Mouse (Mus musculus) G1E (cell line): ENCODE data around the gene Fam189a1. TPM values are rescaled to one million over a fixed set of nuclear protein-coding genes. Genes with fewer than 3 reads are reported as not detected.

Experiments used
- ATAC-seq: 2 replicates; pipeline ENCODE4 v1.8.0; 2016; ENCODE audit warnings: mild to moderate bottlenecking; ENCODE audit not compliant: insufficient number of reproducible peaks, poor library complexity, low FRiP score, severe bottlenecking; ENCODE audit errors: extremely low read depth
- DNase-seq: peaks from one replicate; pipeline ENCODE4 v3.0.0; 2012; ENCODE audit warnings: low spot score
- H3K27me3 ChIP-seq: 2 replicates; pipeline ENCODE4 v1.6.1; 2012; ENCODE audit warnings: mild to moderate bottlenecking, low read length, inconsistent platforms; ENCODE audit not compliant: insufficient read depth
- H3K36me3 ChIP-seq: replicated peaks from 2 replicates; pipeline ENCODE3; 2012; ENCODE audit warnings: mild to moderate bottlenecking, inconsistent platforms
- H3K4me1 ChIP-seq: 2 replicates; pipeline ENCODE4 v1.6.1; 2012; ENCODE audit warnings: low read depth, low read length, inconsistent platforms, mixed read lengths; ENCODE audit not compliant: insufficient read depth
- H3K4me3 ChIP-seq: 2 replicates; pipeline ENCODE4 v1.5.1; 2012; ENCODE audit warnings: low read depth, mild to moderate bottlenecking, inconsistent platforms, low read length, moderate library complexity, mixed read lengths
- H3K9me3 ChIP-seq: replicated peaks from 2 replicates; pipeline ENCODE4 v1.6.1; 2012; ENCODE audit warnings: inconsistent platforms
- CTCF ChIP-seq: IDR thresholded peaks from 2 replicates; pipeline ENCODE4 v1.5.1; 2012; ENCODE audit warnings: low read depth, low read length, inconsistent platforms, mixed read lengths
- GATA1 ChIP-seq: IDR thresholded peaks from 2 replicates; pipeline ENCODE4 v1.6.1; 2012; ENCODE audit warnings: borderline replicate concordance, low read length, inconsistent platforms, mixed read lengths
- GATA2 ChIP-seq: IDR thresholded peaks from 2 replicates; pipeline ENCODE4 v1.6.1; 2012; ENCODE audit warnings: low read depth, low read length, inconsistent platforms, borderline replicate concordance
- POLR2AphosphoS5 ChIP-seq: IDR thresholded peaks from 2 replicates; pipeline ENCODE4 v1.6.1; 2012; ENCODE audit warnings: low read depth, low read length, inconsistent platforms; ENCODE audit not compliant: insufficient replicate concordance
- TAL1 ChIP-seq: conservative IDR thresholded peaks from 2 replicates; pipeline ENCODE4 v1.6.1; 2012; ENCODE audit warnings: low read depth, low read length, inconsistent platforms, mixed read lengths
- polyA plus RNA-seq: library from polyadenylated mRNA; stranded (reverse); fragments of >175 nt; gene quantifications from 2 replicates; pipeline ENCODE4 v1.2.3, GENCODE M21; 2012
- total RNA-seq, 2 experiments: library from RNA; stranded (forward) in 1 of 2; stranded (reverse) in 1 of 2; fragments of 200-1000 nt in 1 of 2; fragments of >200 nt in 1 of 2; fragmentation: Nextera tagmentation in 1 of 2; gene quantifications; 2 replicates each; pipeline ENCODE4 v1.2.3; 2014 to 2017

Gene Fam189a1
- total and polyA plus RNA-seq, 3 experiments = 0.16 TPM; not detected in 2

- Histone ChIP-seq H3K27me3 (no peaks in the 10 kb centered on the region), H3K36me3 (no peaks in the 10 kb centered on the region), H3K4me3 (no peak overlapping the region), H3K4me1 (no peaks in the 10 kb centered on the region), H3K9me3 (no peaks in the 10 kb centered on the region)
- ATAC-seq = no peak
- TF ChIP-seq GATA1 = no peak
- no peak for TF ChIP-seq TAL1
- no peak for TF ChIP-seq POLR2AphosphoS5
- TF ChIP-seq GATA2 = no peak
- TF ChIP-seq CTCF = no peak
- DNase-seq = no peak
These were observed 212.2 kb downstream of the Fam189a1 start for GRCm38 (mm10) chr7:64944175-64944574.

- Histone ChIP-seq H3K4me1 (no peaks in the 10 kb centered on the region), H3K27me3 (no peaks in the 10 kb centered on the region), H3K36me3 (no peaks in the 10 kb centered on the region), H3K4me3 (no peak overlapping the region), H3K9me3 (no peaks in the 10 kb centered on the region)
- DNase-seq (no peak), ATAC-seq (no peak)
- TF ChIP-seq GATA2 = no peak
These were observed 219.4 kb downstream of the Fam189a1 start for GRCm38 (mm10) chr7:64936927-64937326.

- TF ChIP-seq CTCF (no peak), TAL1 (no peak), GATA1 (no peak), POLR2AphosphoS5 (no peak), GATA2 (no peak)
- no peaks in the 10 kb centered on the region for H3K27me3 ChIP-seq
- no peaks in the 10 kb centered on the region for H3K9me3 ChIP-seq
- ATAC-seq = no peak
- DNase-seq = no peak
- no peak overlapping the region for H3K4me3 ChIP-seq
- H3K36me3 ChIP-seq = no peaks in the 10 kb centered on the region
- H3K4me1 ChIP-seq = no peaks in the 10 kb centered on the region
These were observed 222.3 kb downstream of the Fam189a1 start for GRCm38 (mm10) chr7:64934115-64934514.

GRCm38 (mm10) chr7:64930980-64931379 is 225.4 kb downstream of the Fam189a1 start:
- Histone ChIP-seq H3K36me3 (no peaks in the 10 kb centered on the region), H3K4me1 (no peaks in the 10 kb centered on the region), H3K27me3 (no peaks in the 10 kb centered on the region; the same call in 1 of the 2 replicates), H3K4me3 (no peak overlapping the region), H3K9me3 (no peaks in the 10 kb centered on the region)
- DNase-seq (no peak), ATAC-seq (no peak)
- TF ChIP-seq CTCF (no peak), TAL1 (no peak), GATA2 (no peak)

GRCm38 (mm10) chr7:64923918-64924317 is 232.5 kb downstream of the Fam189a1 start:
- no peaks in the 10 kb centered on the region; the same call in 1 of the 2 replicates for H3K27me3 ChIP-seq
- no peak for TF ChIP-seq GATA2
- TF ChIP-seq TAL1 = no peak
- TF ChIP-seq GATA1 = no peak
- TF ChIP-seq POLR2AphosphoS5 = no peak
- TF ChIP-seq CTCF = no peak
- ATAC-seq = no peak

GRCm38 (mm10) chr7:64921189-64921588 is 235.2 kb downstream of the Fam189a1 start:
- TF ChIP-seq CTCF = no peak
- no peak for TF ChIP-seq GATA1
- TF ChIP-seq TAL1 = no peak
- no peak for TF ChIP-seq POLR2AphosphoS5
- TF ChIP-seq GATA2 = no peak
- DNase-seq (no peak), ATAC-seq (no peak)
- Histone ChIP-seq H3K9me3 (no peaks in the 10 kb centered on the region), H3K27me3 (no peaks in the 10 kb centered on the region), H3K4me1 (no peaks in the 10 kb centered on the region), H3K36me3 (no peaks in the 10 kb centered on the region), H3K4me3 (no peak overlapping the region)

More at GRCm38 (mm10) chr7:64923918-64924317, 232.5 kb downstream of the Fam189a1 start:
- H3K4me3 ChIP-seq = no peak overlapping the region
- no peaks in the 10 kb centered on the region for H3K9me3 ChIP-seq
- H3K36me3 ChIP-seq = no peaks in the 10 kb centered on the region
- DNase-seq = no peak
- no peaks in the 10 kb centered on the region for H3K4me1 ChIP-seq

- Histone ChIP-seq H3K36me3 (no peaks in the 10 kb centered on the region), H3K9me3 (no peaks in the 10 kb centered on the region), H3K4me1 (no peaks in the 10 kb centered on the region), H3K27me3 (no peaks in the 10 kb centered on the region), H3K4me3 (no peak overlapping the region)
- TF ChIP-seq POLR2AphosphoS5 (no peak), GATA2 (no peak), GATA1 (no peak), TAL1 (no peak), CTCF (no peak)
- ATAC-seq (no peak), DNase-seq (no peak)
These were observed 235.6 kb downstream of the Fam189a1 start for GRCm38 (mm10) chr7:64920735-64921134.
